Mouse (Mus musculus) heart, adult 2 months (tissue): ENCODE data around the gene Celf2.

Experiments used
- CTCF ChIP-seq: fragments of 200-600 bp; IDR thresholded peaks from 2 replicates; pipeline ENCODE4 v1.8.1; 2022; ENCODE audit warnings: antibody characterized with exemption, mild to moderate bottlenecking, moderate library complexity
- EP300 ChIP-seq: fragments of 200-500 bp; IDR thresholded peaks from 2 replicates; pipeline ENCODE4 v1.6.1; 2011; ENCODE audit warnings: low read depth, low read length, control low read depth; ENCODE audit not compliant: insufficient read depth
- POLR2A ChIP-seq: fragments of 200-500 bp; IDR thresholded peaks from 2 replicates; pipeline ENCODE4 v1.6.1; 2011; ENCODE audit warnings: mild to moderate bottlenecking, low read depth, low read length, control low read depth; ENCODE audit not compliant: insufficient read depth

DNA sequence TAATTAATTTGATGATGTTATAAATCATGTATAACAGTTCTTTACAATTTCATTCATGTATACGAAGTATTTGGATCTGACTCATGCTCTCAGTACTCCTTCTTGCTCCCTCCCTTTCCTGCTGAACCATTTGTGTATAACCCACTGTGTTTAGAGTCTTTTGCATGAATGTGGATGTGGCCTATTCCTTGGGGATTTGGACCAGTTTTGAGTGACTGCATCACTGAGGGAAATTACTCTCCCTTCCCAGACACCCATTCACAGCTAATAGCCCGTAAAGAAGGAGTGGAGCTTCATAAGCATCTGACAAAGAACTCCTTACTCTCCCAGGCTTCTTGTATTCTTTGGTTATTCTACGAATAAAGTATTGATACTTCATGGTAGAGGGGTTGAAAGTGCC, 189.6 kb downstream of the Celf2 start:
- TF ChIP-seq CTCF = no peak
- TF ChIP-seq EP300 = no peak
- no peak for TF ChIP-seq POLR2A
